Mouse (Mus musculus) MEL-GATA-1-ER (cell line): Measurements from ENCODE around the gene Glo1.
"Not testable (repeated sequence)": the region's sequence is repeated elsewhere in the genome, so short reads cannot be mapped to it uniquely, and the experiment has no call there.

Experiments used
- DNase-seq: peaks from one replicate; pipeline ENCODE4 v3.0.0-alpha.2; 2012; ENCODE audit warnings: low read depth; ENCODE audit errors: extremely low read depth

Gene Glo1

GRCm38 (mm10) chr17:30626719-30627118, at the start of gene Glo1:
Gene Glo1 (minus strand): TSS chr17:30626871.
- DNase-seq: not testable (repeated sequence)

GRCm38 (mm10) chr17:30675021-30675740, 48.5 kb upstream of the Glo1 start:
- no peak for DNase-seq

- no peak for DNase-seq
These were observed 46.4 kb upstream of the Glo1 start for GRCm38 (mm10) chr17:30673023-30673422.

- DNase-seq: no peak
These were observed 45.9 kb upstream of the Glo1 start for GRCm38 (mm10) chr17:30672556-30672955.

GRCm38 (mm10) chr17:30664856-30665255, 38.2 kb upstream of the Glo1 start:
- no peak for DNase-seq

- no peak for DNase-seq
These were observed 36.5 kb upstream of the Glo1 start for GRCm38 (mm10) chr17:30663170-30663569.

- DNase-seq: no peak
These were observed 35.5 kb upstream of the Glo1 start for GRCm38 (mm10) chr17:30662131-30662530.

- DNase-seq: no peak
These were observed 31.5 kb upstream of the Glo1 start for GRCm38 (mm10) chr17:30658152-30658544.

- DNase-seq: no peak
These were observed 31.0 kb upstream of the Glo1 start for GRCm38 (mm10) chr17:30657530-30658151.

- peak; percentile 10 for DNase-seq
These were observed 26.3 kb upstream of the Glo1 start for GRCm38 (mm10) chr17:30653010-30653409.

- no peak for DNase-seq
These were observed 22.1 kb upstream of the Glo1 start for GRCm38 (mm10) chr17:30648770-30649169.

- DNase-seq: no peak
These were observed 14.2 kb upstream of the Glo1 start for GRCm38 (mm10) chr17:30640896-30641295.

- DNase-seq: no peak
These were observed 12.3 kb upstream of the Glo1 start for GRCm38 (mm10) chr17:30638996-30639395.

- DNase-seq: no peak
These were observed 11.0 kb upstream of the Glo1 start for GRCm38 (mm10) chr17:30637714-30638113.

GRCm38 (mm10) chr17:30635367-30635766, 8.7 kb upstream of the Glo1 start:
- DNase-seq: no peak

GRCm38 (mm10) chr17:30624132-30624531, 2.5 kb downstream of the Glo1 start, which contains the start of gene Dnah8:
Gene Dnah8 (plus strand): TSS chr17:30624354.
- not testable (repeated sequence) for DNase-seq

- DNase-seq: no peak
These were observed 3.5 kb downstream of the Glo1 start for GRCm38 (mm10) chr17:30623200-30623599.

- DNase-seq: no peak
These were observed 5.2 kb downstream of the Glo1 start for GRCm38 (mm10) chr17:30621450-30621849.

GRCm38 (mm10) chr17:30620548-30620947, 6.1 kb downstream of the Glo1 start:
- no peak for DNase-seq

- DNase-seq: no peak
These were observed 7.5 kb downstream of the Glo1 start for GRCm38 (mm10) chr17:30619153-30619552.

- no peak for DNase-seq
These were observed 8.4 kb downstream of the Glo1 start for GRCm38 (mm10) chr17:30618136-30618891.

- DNase-seq: peak; percentile 58
These were observed 10.5 kb downstream of the Glo1 start for GRCm38 (mm10) chr17:30616203-30616602.
